Mouse (Mus musculus) monocyte, adult 5-6 weeks (primary cell): ENCODE measurements around the gene Cerkl. TPM values are rescaled to one million over a fixed set of nuclear protein-coding genes. Genes with fewer than 3 reads are reported as not detected.

Experiments
- ATAC-seq: fragments of 153-309, 156-312 bp; replicated peaks from 2 replicates; pipeline ENCODE4 v1.8.0; 2017; ENCODE audit warnings: mild to moderate bottlenecking; ENCODE audit not compliant: low TSS enrichment, insufficient number of reproducible peaks, severe bottlenecking, poor library complexity, low FRiP score
- total RNA-seq: library from RNA; stranded (forward); fragments of 200-1000, 200-491, 200-594 nt; gene quantifications from 3 replicates; pipeline ENCODE4 v1.2.3, GENCODE M21; 2017

Cerkl gene
- total RNA-seq, 1 experiment from 2014 or later, result 38.2 TPM

DNA sequence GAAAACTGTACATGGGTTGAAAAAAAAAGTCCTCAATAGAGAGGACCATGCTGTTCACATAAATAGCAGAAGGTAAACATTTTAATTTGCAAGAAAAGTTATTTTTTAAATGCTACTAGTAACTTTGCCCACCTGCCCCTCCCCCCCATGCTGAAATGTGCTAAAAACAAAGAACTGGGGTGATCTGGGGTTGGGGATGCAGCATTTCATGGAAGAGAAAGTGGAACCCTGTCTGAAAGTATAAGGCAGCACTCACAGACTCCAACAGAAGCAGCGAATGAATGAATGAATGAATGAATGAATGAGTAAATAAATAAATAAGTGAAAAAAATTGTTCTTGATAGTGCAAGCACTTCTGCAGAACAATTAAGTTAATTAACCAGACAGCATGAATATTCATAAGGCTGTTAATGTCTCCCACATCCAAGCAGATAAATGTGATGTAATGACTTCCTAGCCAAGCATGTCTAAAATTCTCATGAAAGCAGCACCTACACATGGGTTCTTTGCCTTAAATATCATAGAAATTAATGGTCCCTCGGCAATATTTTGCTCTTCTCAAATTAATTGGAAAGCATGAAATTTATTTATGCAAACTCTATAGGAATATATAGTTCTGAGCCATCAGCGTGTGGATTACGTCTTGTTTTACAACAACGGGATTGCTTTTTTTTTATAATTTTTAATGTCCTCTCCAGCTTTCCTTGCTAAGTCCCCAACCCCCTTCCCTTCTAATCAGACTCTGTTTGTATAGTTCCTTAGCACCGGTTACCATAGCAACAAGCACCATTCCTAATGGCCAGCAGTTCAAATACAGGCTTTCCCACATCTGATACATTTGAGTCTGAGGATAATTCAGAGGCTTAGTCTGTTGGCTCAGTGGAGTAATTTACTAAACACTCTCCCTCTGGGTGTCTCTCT lies 105.1 kb downstream of the Cerkl start:
- no peak for ATAC-seq

DNA sequence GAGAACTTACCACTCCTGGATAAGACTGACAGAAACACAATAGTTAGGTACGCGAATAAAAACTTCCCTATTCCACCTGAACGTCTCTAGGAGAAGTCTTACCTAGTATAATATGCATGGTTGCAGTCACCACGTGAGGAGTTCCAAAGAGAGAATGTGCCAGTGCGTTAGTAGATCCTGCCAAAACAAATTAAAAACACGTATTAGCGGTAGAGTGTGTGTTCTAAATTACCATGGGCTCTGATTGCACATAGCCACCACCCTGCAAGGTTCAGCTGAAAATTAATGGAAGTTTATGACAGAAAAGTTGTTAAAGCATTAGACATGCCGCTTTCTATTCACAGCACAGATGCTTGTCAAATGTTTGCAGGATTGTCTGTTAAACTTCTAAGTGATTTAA lies 113.5 kb downstream of the Cerkl start:
- no peak for ATAC-seq

DNA sequence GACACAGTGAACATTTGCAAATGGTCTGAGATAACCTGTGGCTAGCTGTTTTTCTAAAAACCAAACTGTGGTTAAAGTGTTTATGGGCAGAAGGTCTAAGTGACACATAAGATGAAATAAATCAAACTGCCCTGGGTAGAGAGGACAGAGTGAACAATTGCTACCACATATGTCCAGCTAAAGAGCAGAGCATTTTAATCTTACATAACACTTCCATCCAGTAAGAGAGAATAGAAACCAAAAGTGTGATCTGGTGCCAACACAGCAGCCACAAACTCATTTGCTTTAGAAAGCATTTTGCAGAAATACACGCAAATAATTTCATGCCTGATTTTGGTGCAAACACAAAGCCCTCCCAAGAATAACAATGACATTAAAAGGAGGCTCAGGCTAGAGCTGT lies 117.6 kb downstream of the Cerkl start:
- ATAC-seq, result no peak

DNA sequence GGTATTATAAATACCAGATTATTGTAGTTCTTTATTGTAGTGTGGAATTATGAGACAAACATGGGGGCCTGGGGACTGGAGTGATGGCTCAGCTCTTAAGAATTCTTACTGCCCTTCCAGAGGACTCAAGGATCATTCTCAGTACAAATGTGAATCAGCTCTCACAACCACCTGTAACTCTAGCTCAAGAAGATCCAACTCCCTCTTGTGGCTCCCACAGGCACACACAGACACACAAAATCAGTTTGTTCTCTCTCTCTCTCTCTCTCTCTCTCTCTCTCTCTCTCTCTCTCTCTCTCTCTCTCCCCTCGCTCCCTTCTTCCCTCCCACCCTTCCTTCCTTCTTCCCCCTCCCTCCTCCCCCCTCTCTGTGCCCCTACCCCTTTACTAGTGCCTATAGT lies 120.4 kb downstream of the Cerkl start:
- ATAC-seq, result no peak

DNA sequence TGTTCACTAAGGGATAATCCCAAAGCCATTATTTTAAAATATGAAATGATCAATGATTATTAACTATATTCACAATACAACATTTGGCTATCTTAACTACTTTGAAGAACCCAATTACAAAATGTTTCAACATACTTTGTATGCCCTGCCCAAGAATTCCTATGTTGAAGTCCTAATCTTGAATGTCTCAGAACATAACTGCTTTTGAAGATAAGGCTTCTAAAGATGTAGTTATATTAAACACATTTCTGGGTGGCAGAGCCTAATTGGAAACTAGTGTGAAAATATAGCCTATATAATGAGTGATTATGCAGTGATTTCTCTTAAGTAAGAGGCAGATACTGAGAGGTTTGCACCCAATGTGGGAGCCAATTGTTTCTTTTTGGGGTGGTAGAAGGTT lies 121.9 kb downstream of the Cerkl start:
- no peak for ATAC-seq

DNA sequence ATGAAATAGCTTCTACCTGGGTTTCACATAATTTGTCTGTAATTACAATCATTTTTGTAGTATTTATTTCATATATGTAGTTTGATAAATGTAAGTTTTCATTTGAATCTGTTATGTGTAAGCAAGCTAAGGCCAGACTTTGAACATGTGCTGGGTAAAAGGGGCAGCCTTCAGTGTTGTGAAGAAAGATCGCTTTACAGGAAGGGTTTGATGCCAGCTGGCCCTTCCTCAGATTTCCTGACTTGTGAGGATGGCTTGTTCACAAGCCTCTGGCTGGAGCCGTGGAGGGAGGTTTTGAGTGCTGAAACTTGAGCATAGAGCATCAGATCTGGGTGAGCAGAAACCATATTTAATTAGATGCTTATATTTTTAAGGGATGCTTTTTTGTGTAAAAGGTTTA lies 128.5 kb downstream of the Cerkl start:
- ATAC-seq, result no peak

DNA sequence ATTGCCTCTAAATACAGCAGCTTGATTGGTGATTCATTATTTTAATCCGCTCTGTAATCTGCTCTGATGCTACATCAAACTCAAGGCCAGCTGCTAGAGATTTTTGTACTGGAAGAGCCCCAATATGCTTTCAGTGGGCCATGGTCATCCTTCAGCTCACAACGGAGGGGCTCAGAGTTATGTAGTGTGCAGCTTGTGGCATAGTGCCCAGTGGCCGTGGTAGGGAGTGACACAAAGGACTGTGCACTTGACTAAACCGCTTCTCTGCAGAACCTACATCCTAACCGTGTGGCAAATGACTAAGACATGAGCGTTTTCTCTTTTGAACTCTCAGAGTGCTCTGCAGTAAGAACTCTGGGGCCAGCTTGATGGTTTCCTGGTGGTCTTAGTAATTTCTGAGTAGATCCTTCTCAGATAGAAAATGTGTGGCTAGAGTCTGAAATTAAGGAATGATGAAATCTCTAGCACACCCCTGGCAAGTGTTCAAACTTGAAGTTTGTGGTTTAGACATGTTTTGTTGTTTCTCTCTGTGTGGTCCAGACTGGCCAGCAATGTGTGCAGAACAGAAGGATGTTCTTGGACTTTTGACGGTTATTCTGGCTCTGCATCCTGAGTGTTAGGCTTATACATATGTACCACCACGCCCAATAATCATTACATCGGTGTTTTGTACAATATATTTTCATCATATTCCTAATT lies 140.3 kb downstream of the Cerkl start:
- no peak for ATAC-seq

DNA sequence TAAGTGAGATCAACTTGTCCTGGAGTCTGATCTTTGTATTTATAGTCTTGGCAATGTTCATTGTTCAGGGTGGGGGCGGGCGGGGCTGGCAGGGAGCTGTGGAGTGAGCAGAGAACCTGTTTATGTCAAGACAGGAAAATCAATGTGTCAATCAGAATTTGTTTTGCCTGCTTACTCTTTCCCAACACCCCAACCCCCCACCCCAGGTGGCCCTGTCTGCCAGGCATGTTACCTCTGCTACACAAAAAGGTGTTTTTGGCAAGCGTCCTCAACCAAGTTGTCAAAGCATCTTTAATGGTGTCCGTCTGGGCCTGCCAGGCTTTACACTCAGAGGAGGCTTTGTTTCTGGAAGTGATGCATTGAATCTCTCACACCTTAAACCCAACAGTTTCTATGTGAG lies 141.5 kb downstream of the Cerkl start:
- ATAC-seq, result no peak

DNA sequence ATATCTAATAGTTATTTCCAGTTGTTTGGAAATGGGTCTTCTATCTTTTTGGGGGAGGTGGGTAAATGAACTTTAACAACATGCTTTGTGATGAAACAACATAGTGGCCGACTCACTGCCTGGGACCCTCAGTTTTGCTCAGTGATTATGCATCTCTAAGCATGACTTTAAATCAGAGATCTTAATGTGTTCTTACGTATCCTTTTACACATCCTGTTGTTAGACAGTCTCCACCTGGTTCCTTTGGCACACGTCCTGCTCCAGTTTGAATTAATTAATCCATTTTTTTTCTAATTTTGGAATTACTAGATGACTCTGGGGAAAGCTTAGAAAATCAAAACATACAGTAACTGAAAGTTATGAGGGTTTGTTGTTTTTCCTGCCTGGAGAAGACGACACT lies 144.1 kb downstream of the Cerkl start:
- no peak for ATAC-seq

DNA sequence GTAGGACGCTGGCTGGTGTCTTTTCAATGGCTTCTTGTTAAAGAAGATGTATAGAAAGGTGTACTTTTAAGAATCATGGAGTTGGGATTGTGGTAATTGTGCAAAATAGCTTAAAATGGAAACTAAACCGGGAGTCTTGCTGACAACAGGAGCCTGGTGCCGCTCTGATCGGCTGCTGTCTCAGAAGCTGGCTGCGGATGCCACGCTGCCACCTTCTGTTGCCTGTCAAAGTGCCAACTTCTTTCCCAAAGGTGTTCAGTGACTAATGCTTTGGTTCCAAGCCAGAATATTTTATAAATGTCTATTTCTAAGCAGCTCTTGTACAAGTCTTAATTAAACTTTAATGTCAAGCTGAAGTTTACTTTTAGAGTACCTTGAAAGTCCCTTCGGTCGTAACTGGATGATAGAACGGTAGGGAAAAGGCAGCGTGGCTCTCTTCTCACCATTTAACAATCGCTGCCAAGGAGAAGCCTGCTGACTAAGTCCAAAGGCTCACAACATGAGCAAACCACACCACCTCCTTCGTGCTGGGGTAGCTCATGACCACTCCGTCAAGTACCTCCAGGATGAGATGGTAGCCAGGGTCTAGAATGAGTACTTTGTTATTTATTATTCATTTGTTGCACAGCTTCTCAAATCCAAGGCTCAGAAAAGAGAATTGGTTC lies 147.0 kb downstream of the Cerkl start:
- no peak for ATAC-seq

DNA sequence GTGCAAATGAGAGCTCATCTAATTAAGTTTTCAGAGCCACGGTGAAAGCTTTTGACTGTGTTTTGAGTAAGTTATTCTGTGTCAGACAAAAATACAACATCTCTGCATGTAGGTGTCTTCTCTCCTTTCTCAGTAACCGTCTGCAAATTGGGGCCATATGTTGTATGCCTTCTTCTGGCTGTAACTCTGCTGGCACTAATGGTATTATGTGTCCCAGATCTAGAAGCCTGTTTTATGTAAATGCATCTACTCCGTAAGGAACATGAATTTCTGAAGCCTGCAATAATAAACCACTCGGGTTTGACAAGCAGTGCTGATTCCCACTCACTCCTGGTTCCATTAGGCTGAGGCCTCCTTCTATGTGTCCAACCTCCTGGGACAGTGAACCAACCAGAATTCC lies 149.0 kb downstream of the Cerkl start:
- no peak for ATAC-seq

DNA sequence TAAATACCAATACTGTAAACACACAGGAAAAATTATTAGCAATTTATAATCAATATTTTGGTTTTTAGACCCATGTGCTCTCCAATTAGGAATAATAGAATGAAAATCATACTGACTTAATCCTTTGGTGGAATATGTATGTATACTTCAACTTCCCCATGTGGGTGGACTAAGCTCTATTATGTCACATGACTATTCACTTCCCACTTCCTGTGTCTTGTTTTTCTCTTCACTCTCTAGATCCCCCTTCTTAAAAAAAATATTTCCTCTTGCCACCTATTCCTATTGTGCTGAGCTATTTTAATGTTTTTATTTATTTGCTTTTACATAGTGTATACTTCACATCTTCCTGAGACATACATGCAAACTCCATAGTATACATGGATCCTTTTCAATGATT lies 154.2 kb downstream of the Cerkl start:
- no peak for ATAC-seq

DNA sequence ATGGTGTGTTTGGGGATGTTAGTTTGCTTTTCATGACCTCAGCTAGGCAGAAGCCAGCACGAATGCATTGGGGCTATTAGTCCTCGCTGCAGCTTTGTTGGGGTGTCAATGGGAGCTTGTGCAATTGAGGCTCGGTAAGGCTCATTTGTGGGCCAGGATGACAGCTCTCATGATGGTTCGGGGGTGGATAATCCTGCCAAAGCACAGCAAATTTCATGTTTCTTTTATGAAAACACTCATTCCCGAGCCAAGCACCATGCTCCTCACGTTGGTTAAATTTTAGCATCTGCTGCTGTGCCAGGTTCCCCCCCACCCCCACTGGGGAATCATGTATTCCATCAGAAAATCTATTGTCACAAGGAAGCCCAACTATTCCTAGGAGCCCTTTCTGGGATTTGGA lies 164.2 kb downstream of the Cerkl start:
- ATAC-seq, result no peak

DNA sequence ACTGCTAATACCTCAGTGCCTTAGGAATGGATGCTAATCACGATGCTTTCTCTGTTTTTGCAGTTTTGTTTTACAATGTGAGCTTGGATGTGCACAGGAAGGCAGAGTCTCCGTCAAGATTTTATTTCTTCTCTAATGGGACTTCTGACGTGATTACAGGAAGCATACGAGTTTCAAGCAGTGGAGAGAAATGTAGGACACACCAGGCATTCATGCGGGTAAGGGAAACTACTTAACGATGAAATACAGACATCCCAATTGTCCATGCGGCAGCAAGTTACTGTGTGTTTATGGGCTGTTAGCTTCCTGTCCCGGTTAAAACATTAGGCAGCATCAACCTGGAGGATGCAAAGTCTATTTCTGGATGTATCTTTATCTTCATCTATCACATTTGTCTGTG lies 164.7 kb downstream of the Cerkl start:
- no peak for ATAC-seq

DNA sequence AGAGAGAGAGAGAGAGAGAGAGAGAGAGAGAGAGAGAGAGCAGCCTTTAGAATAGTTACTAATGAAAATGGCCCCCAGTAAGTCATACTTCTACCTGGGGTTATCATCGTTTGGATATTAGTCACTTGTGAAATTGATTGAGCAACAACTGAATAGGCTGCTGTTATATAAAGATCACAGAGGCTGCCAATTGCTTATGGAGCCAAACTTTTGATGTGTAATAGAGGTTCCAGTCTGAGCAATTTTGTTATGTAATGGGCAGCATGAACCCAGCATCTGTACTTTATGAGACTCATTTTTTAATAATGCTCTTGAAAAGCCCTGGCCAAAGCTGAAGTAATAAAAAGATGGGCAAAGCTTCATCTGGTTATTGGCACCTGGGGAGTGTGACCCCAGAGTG lies 166.4 kb downstream of the Cerkl start:
- ATAC-seq, result no peak

DNA sequence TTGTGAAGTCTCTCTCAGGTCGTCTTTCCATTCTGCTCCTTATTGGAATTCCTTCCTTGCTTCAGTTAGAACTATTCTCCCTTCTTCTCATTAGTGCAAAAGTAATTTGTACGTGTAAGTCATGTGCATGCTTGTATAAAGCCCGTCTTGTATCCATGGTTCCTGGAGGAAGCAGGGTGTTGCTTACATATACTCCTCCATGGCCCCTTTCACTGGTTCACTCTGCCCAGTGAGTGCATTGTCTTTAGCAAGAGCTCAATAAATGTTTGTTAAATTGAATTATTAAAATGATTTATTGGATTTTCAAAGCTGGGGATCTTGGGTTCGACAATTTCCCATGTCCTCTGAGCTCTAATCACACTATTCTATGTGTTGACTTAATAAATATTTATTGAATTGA lies 172.4 kb downstream of the Cerkl start:
- no peak for ATAC-seq
